Mouse (Mus musculus): ENCODE measurements around the gene Gimap4. TPM values are rescaled to one million over a fixed set of nuclear protein-coding genes. Genes with fewer than 3 reads are reported as not detected.

Gimap4 gene
- polyA plus RNA-seq (2012; fragmentation: generic; extraction: Trizol) = not detected

GRCm38 (mm10) chr6:48684319-48684718 is at the start of gene Gimap4:
Gimap4 (plus strand) TSS chr6:48684549.

GRCm38 (mm10) chr6:48646995-48647394 is 37.4 kb upstream of the Gimap4 start, which contains the start of gene Gimap8:
Gimap8 (plus strand) TSS chr6:48647234.

GRCm38 (mm10) chr6:48675931-48676859 is 8.2 kb upstream of the Gimap4 start, which contains the start of gene Gimap9:
Gimap9 (plus strand) TSS chr6:48676129.

GRCm38 (mm10) chr6:48718455-48718854 is 34.1 kb downstream of the Gimap4 start, which contains the start of the genes Gm28053 and Gimap7:
Gm28053 (plus strand) TSS chr6:48718607.
Gimap7 (plus strand) TSS chr6:48718621.

GRCm38 (mm10) chr6:48738961-48739779 is 54.8 kb downstream of the Gimap4 start, which contains the start of gene Gimap1:
Gimap1 (plus strand) TSS chr6:48739054.

Other genes with a start within 250 kb of the Gimap4 start
- 1 to 10 TPM in 1 of 2 experiments, under 1 TPM in 1; 0.02 to 1.2 TPM for gene Zfp467, start 238.7 kb upstream of the Gimap4 start, polyA plus RNA-seq (2012; fragmentation: generic; extraction: Trizol)
- gene Sspo, start 236.3 kb upstream of the Gimap4 start, polyA plus RNA-seq (2012; fragmentation: generic; extraction: Trizol) = under 1 TPM in 1 of 2 experiments, not detected in 1; 0.06 TPM
- 1 to 10 TPM in 1 of 2 experiments, under 1 TPM in 1; 0.92 to 2.3 TPM for gene Atp6v0e2, start 146.9 kb upstream of the Gimap4 start, polyA plus RNA-seq (2012; fragmentation: generic; extraction: Trizol)
- gene Lrrc61, start 129.8 kb upstream of the Gimap4 start, polyA plus RNA-seq (2012; fragmentation: generic; extraction: Trizol) = 10 to 100 TPM in 1 of 2 experiments, 1 to 10 TPM in 1; 1.8 to 19.9 TPM
- 10 to 100 TPM in 1 of 2 experiments, under 1 TPM in 1; 0.09 to 44.4 TPM for gene Rarres2, start 111.8 kb upstream of the Gimap4 start, polyA plus RNA-seq (2012; fragmentation: generic; extraction: Trizol)
- gene Gm45021, start 94.9 kb upstream of the Gimap4 start, polyA plus RNA-seq (2012; fragmentation: generic; extraction: Trizol) = not detected
- 1 to 10 TPM; 2.3 to 8.6 TPM for gene Repin1, start 90.7 kb upstream of the Gimap4 start, polyA plus RNA-seq (2012; fragmentation: generic; extraction: Trizol)
- 1 to 10 TPM in 1 of 2 experiments, not detected in 1; 1.6 TPM for gene Gm44965, start 90.6 kb upstream of the Gimap4 start, polyA plus RNA-seq (2012; fragmentation: generic; extraction: Trizol)
- 1 to 10 TPM in 1 of 2 experiments, under 1 TPM in 1; 0.67 to 2.8 TPM for gene Zfp775, start 82.5 kb upstream of the Gimap4 start, polyA plus RNA-seq (2012; fragmentation: generic; extraction: Trizol)
- under 1 TPM in 1 of 2 experiments, not detected in 1; 0.02 TPM for gene AI854703, start 57.8 kb upstream of the Gimap4 start, polyA plus RNA-seq (2012; fragmentation: generic; extraction: Trizol)
- gene Gimap8, start 37.3 kb upstream of the Gimap4 start, polyA plus RNA-seq (2012; fragmentation: generic; extraction: Trizol) = not detected
- under 1 TPM in 1 of 2 experiments, not detected in 1; 0.08 TPM for gene Gimap9, start 8.4 kb upstream of the Gimap4 start, polyA plus RNA-seq (2012; fragmentation: generic; extraction: Trizol)
- gene Gimap6, start 23.7 kb downstream of the Gimap4 start, polyA plus RNA-seq (2012; fragmentation: generic; extraction: Trizol) = not detected
- not detected for gene Gm28053, start 34.1 kb downstream of the Gimap4 start, polyA plus RNA-seq (2012; fragmentation: generic; extraction: Trizol)
- not detected for gene Gimap7, start 34.1 kb downstream of the Gimap4 start, polyA plus RNA-seq (2012; fragmentation: generic; extraction: Trizol)
- gene Gimap1, start 54.5 kb downstream of the Gimap4 start, polyA plus RNA-seq (2012; fragmentation: generic; extraction: Trizol) = not detected
- not detected for gene Gimap5, start 61.6 kb downstream of the Gimap4 start, polyA plus RNA-seq (2012; fragmentation: generic; extraction: Trizol)
- not detected for gene Gimap3, start 86.3 kb downstream of the Gimap4 start, polyA plus RNA-seq (2012; fragmentation: generic; extraction: Trizol)
- 1 to 10 TPM; 1.7 to 8.0 TPM for gene Tmem176a, start 156.4 kb downstream of the Gimap4 start, polyA plus RNA-seq (2012; fragmentation: generic; extraction: Trizol)
- 10 to 100 TPM in 1 of 2 experiments, 1 to 10 TPM in 1; 2.1 to 16.5 TPM for gene Tmem176b, start 156.9 kb downstream of the Gimap4 start, polyA plus RNA-seq (2012; fragmentation: generic; extraction: Trizol)
- under 1 TPM in 1 of 2 experiments, not detected in 1; 0.01 TPM for gene Aoc1, start 188.3 kb downstream of the Gimap4 start, polyA plus RNA-seq (2012; fragmentation: generic; extraction: Trizol)
- not detected for gene 1600015I10Rik, start 245.3 kb downstream of the Gimap4 start, polyA plus RNA-seq (2012; fragmentation: generic; extraction: Trizol)

All from C3H10T1/2 (cell line).